Mouse (Mus musculus) neutrophil, adult 5-6 weeks (primary cell): Measurements from ENCODE around the gene Hoxc12. TPM values are rescaled to one million over a fixed set of nuclear protein-coding genes. Genes with fewer than 3 reads are reported as not detected.

Source experiments
- ATAC-seq: fragments of 151-379, 151-347 bp; 2 replicates; pipeline ENCODE4 v1.8.0; 2017; ENCODE audit warnings: mild to moderate bottlenecking, moderate TSS enrichment; ENCODE audit not compliant: insufficient number of reproducible peaks, poor library complexity, low FRiP score, severe bottlenecking; ENCODE audit errors: extremely low read depth
- total RNA-seq: library from RNA; stranded (forward); fragments of 200-1000 nt; gene quantifications from 2 replicates; pipeline ENCODE4 v1.2.3, GENCODE M21; 2017

Gene Hoxc12
- total RNA-seq, 1 experiment from 2014 or later: not detected

GRCm38 (mm10) chr15:102961728-102962127 is 25.2 kb downstream of the Hoxc12 start:
- ATAC-seq: no peak

GRCm38 (mm10) chr15:102962492-102962891 is 25.9 kb downstream of the Hoxc12 start:
- ATAC-seq: no peak

- no peak for ATAC-seq
Observed at GRCm38 (mm10) chr15:102963259-102963658, 26.7 kb downstream of the Hoxc12 start.

GRCm38 (mm10) chr15:102963671-102964640 is 27.4 kb downstream of the Hoxc12 start:
- no peak for ATAC-seq

- no peak for ATAC-seq
Observed at GRCm38 (mm10) chr15:102965003-102965891, 28.7 kb downstream of the Hoxc12 start.

GRCm38 (mm10) chr15:102965892-102966775 is 29.6 kb downstream of the Hoxc12 start:
- peak; percentile 36; the same call in 1 of the 2 replicates for ATAC-seq

GRCm38 (mm10) chr15:102966776-102967311 is 30.3 kb downstream of the Hoxc12 start, which contains the start of gene Hoxc10:
TSS of gene Hoxc10 (plus strand) at chr15:102966796.
- 0 out of 2 replicates have a peak, but pooled peaks have one; percentile 18 for ATAC-seq

- no peak for ATAC-seq
Observed at GRCm38 (mm10) chr15:102967312-102967510, 30.7 kb downstream of the Hoxc12 start, which contains the start of gene Hoxc5. TSS of gene Hoxc5 (plus strand) at chr15:102967443.

GRCm38 (mm10) chr15:102967511-102968397 is 31.2 kb downstream of the Hoxc12 start:
- no peak for ATAC-seq

- ATAC-seq: no peak
Observed at GRCm38 (mm10) chr15:102969296-102969695, 32.7 kb downstream of the Hoxc12 start.

- no peak for ATAC-seq
Observed at GRCm38 (mm10) chr15:102970740-102971139, 34.2 kb downstream of the Hoxc12 start.

GRCm38 (mm10) chr15:102972254-102972653 is 35.7 kb downstream of the Hoxc12 start:
- ATAC-seq: no peak

- ATAC-seq: no peak
Observed at GRCm38 (mm10) chr15:102972753-102973152, 36.2 kb downstream of the Hoxc12 start.

GRCm38 (mm10) chr15:102975034-102975433 is 38.5 kb downstream of the Hoxc12 start:
- no peak for ATAC-seq

- no peak for ATAC-seq
Observed at GRCm38 (mm10) chr15:102975688-102976111, 39.1 kb downstream of the Hoxc12 start.

- ATAC-seq: no peak
Observed at GRCm38 (mm10) chr15:102976171-102976570, 39.6 kb downstream of the Hoxc12 start, which contains the start of gene Hoxc9. TSS of gene Hoxc9 (plus strand) at chr15:102976439.

GRCm38 (mm10) chr15:102976631-102977422 is 40.3 kb downstream of the Hoxc12 start:
- ATAC-seq: no peak
